ENCODE assay signal across 9 mouse cellular contexts in the genomic region with DNA sequence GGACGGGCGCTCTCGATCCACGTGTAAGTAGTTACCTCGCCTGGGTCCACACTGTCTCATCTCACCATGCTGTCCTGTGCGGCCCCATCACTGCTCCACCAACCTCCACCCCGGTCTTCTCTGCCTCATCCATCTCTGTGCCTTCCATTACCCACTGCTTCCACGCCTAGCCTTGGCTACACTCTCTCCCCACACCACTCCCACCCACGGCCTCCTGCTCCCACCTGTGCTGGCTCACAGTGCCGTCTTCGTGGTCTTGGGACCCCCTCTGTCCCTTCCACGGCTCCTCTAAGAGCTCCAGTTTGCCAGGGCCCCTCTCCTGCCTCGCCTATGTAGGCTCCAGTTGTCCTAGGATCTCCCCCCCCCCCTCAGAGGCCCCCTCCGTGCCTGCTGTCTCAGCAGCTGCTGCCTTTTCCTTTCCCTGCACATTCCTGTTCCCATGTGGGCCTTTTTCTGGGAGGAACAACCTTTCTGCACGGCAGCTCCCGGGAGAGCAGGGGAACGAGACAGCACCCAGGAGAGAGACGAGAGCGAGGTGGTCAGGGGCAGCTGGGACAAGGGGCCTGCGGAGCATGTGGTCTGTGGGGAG. TPM values are rescaled to one million over a fixed set of nuclear protein-coding genes. Genes with fewer than 3 reads are reported as not detected.
DNase-seq lines count a peak whose midpoint lies in the region; ATAC-seq and TF ChIP-seq lines count a peak whose summit lies in the region.
"Had no signal": no experiment of that assay in that cellular context is flagged by ENCODE, and none has a peak within 500 bp of the region (broad histone marks: within the 10 kb centered on the region; RNA-seq: fewer than 3 reads in every experiment).

No protein-coding gene starts in this region.

- peak overlapping the region; percentile 38 for H3K4me3 ChIP-seq in cerebellum, adult 2 months (replicated peaks; ENCODE audit: insufficient read depth, low read depth, low read length)
- H3K4me3 ChIP-seq in kidney, postnatal 0 days (replicated peaks; ENCODE audit: low read depth, low read length): no peak overlapping the region
- 0 out of 2 replicates have a peak overlapping the region, but pooled peaks have one; percentile 11 for H3K4me3 ChIP-seq in forebrain, postnatal 0 days (ENCODE audit: low read depth, low read length)
- H3K4me3 ChIP-seq in midbrain, postnatal 0 days (ENCODE audit: low read depth, low read length): no peak overlapping the region

- H3K4me1 ChIP-seq in cerebellum, adult 2 months (ENCODE audit: control insufficient read depth, insufficient read depth, low read length): peaks cover 66% of the 10 kb centered on the region
- H3K4me1 ChIP-seq in kidney, postnatal 0 days (replicated peaks; ENCODE audit: insufficient read depth, low read length): peaks cover 22% of the 10 kb centered on the region
- H3K4me1 ChIP-seq in forebrain, postnatal 0 days (ENCODE audit: insufficient read depth): peaks cover 14% of the 10 kb centered on the region
- peaks cover 42% of the 10 kb centered on the region for H3K4me1 ChIP-seq in midbrain, postnatal 0 days (ENCODE audit: insufficient read depth, low read length)

- no peak for TF ChIP-seq CTCF in cerebellum, adult 2 months (IDR thresholded peaks at IDR 0.05; ENCODE audit: borderline replicate concordance, insufficient read depth, low read depth, low read length)
- no peak for TF ChIP-seq CTCF in kidney, postnatal 0 days (IDR thresholded peaks at IDR 0.05; ENCODE audit: low read depth)
- TF ChIP-seq CTCF in forebrain, postnatal 0 days (IDR thresholded peaks at IDR 0.05; ENCODE audit: low read depth): no peak
- TF ChIP-seq CTCF in midbrain, postnatal 0 days (IDR thresholded peaks at IDR 0.05): no peak

- H3K36me3 ChIP-seq in kidney, postnatal 0 days (ENCODE audit: insufficient read depth, low read length): no peaks in the 10 kb centered on the region
- H3K36me3 ChIP-seq in forebrain, postnatal 0 days (ENCODE audit: insufficient read depth): no peaks in the 10 kb centered on the region
- peaks cover 3% of the 10 kb centered on the region; the same call in 1 of the 2 replicates for H3K36me3 ChIP-seq in midbrain, postnatal 0 days (ENCODE audit: insufficient read depth, low read length)

- no peak overlapping the region for H3K9ac ChIP-seq in kidney, postnatal 0 days (ENCODE audit: low read depth, low read length)
- peak overlapping the region; percentile 28 for H3K9ac ChIP-seq in forebrain, postnatal 0 days
- H3K9ac ChIP-seq in midbrain, postnatal 0 days (replicated peaks; ENCODE audit: low read length, poor library complexity, severe bottlenecking): peak overlapping the region; percentile 42; the same call in 1 of the 2 replicates

- no peaks in the 10 kb centered on the region for H3K27me3 ChIP-seq in cerebellum, adult 2 months (ENCODE audit: control insufficient read depth, insufficient read depth, low read length)
- no peaks in the 10 kb centered on the region for H3K27me3 ChIP-seq in kidney, postnatal 0 days (ENCODE audit: insufficient read depth, low read length)
- H3K27me3 ChIP-seq in forebrain, postnatal 0 days (ENCODE audit: insufficient read depth, low read length): peaks cover 16% of the 10 kb centered on the region; the same call in 1 of the 2 replicates
- H3K27me3 ChIP-seq in midbrain, postnatal 0 days (ENCODE audit: insufficient read depth, low read length): peaks cover 11% of the 10 kb centered on the region; the same call in 1 of the 2 replicates

- no peak for ATAC-seq in cerebellum, adult (ENCODE audit: insufficient number of reproducible peaks, low FRiP score, low TSS enrichment)
- no peak for ATAC-seq in kidney, postnatal 0 days (replicated peaks; ENCODE audit: low FRiP score, low read depth)
- no peak for ATAC-seq in forebrain, postnatal 0 days
- no peak for ATAC-seq in midbrain, postnatal 0 days (ENCODE audit: low FRiP score)
- ATAC-seq: Patski had no signal

- TF ChIP-seq POLR2A in cerebellum, adult 2 months (IDR thresholded peaks at IDR 0.05; ENCODE audit: borderline replicate concordance, insufficient read depth, low read length): no peak

- 36% methylated on average over 20 of the region's 20 CpGs for WGBS in cerebellum, adult 2 months
- 67% methylated on average over 20 of the region's 20 CpGs for WGBS in kidney, postnatal 0 days
- 71% methylated on average over 20 of the region's 20 CpGs for WGBS in forebrain, postnatal 0 days
- 65% methylated on average over 20 of the region's 20 CpGs for WGBS in midbrain, postnatal 0 days

- H3K4me2 ChIP-seq in kidney, postnatal 0 days (ENCODE audit: low read length): peak overlapping the region; percentile 11; the same call in 1 of the 2 replicates
- H3K4me2 ChIP-seq in forebrain, postnatal 0 days (ENCODE audit: low read depth): peak overlapping the region; percentile 39
- H3K4me2 ChIP-seq in midbrain, postnatal 0 days (ENCODE audit: low read depth, low read length, poor library complexity, severe bottlenecking): peak overlapping the region; percentile 36

- peak in 1 of 2 experiments; percentile 55 for DNase-seq in cerebellum, adult 2 months
- no peak for DNase-seq in kidney, postnatal 0 days (ENCODE audit: low spot score)
- DNase-seq in kidney, postnatal 14 days: no peak
- no peak for DNase-seq in forebrain, postnatal 0 days
- DNase-seq in midbrain, postnatal 0 days (ENCODE audit: low spot score): no peak
- no peak for DNase-seq in spleen, adult 12 weeks (ENCODE audit: low spot score)
- no peak for DNase-seq in urinary bladder, postnatal 14 days (ENCODE audit: low spot score)

- no peaks in the 10 kb centered on the region for H3K9me3 ChIP-seq in kidney, postnatal 0 days (replicated peaks; ENCODE audit: low read length)
- no peaks in the 10 kb centered on the region for H3K9me3 ChIP-seq in forebrain, postnatal 0 days (ENCODE audit: low read length)
- no peaks in the 10 kb centered on the region for H3K9me3 ChIP-seq in midbrain, postnatal 0 days (ENCODE audit: low read length)

- H3K27ac ChIP-seq in cerebellum, adult 2 months (ENCODE audit: insufficient read depth, low read length): peak overlapping the region; percentile 36
- H3K27ac ChIP-seq in kidney, postnatal 0 days: no peak overlapping the region
- H3K27ac ChIP-seq in forebrain, postnatal 0 days (ENCODE audit: low read depth, low read length): peak overlapping the region; percentile 57; the same call in 1 of the 2 replicates
- H3K27ac ChIP-seq in midbrain, postnatal 0 days (ENCODE audit: low read depth, low read length): 0 out of 2 replicates have a peak overlapping the region, but pooled peaks have one; percentile 47

RNA-seq across cellular contexts. Expression of gene Speg, which starts 10.1 kb away (rescaled TPM):
- 122 and 143 TPM in 2 replicates for polyA plus RNA-seq in cerebellum, adult 2 months (2012; rRNA removed)
- polyA plus RNA-seq in kidney, postnatal 0 days (2015; fragmentation: Nextera tagmentation; extraction: Ambion mirVana): 40.1 and 44.3 TPM in 2 replicates
- 44.4 and 56.3 TPM in 2 replicates for total RNA-seq in forebrain, postnatal 0 days (2014; rRNA removed)
- polyA plus RNA-seq in forebrain, postnatal 0 days (2015; fragmentation: Nextera tagmentation; extraction: Ambion mirVana): 17.8 and 20.6 TPM in 2 replicates
- total RNA-seq in midbrain, postnatal 0 days (2014; rRNA removed): 62.9 and 70.6 TPM in 2 replicates
- polyA plus RNA-seq in midbrain, postnatal 0 days (2015; fragmentation: Nextera tagmentation; extraction: Ambion mirVana): 22.0 and 23.7 TPM in 2 replicates

RNA-seq across cellular contexts. Expression of gene Des, which starts 25.1 kb away (rescaled TPM):
- polyA plus RNA-seq in cerebellum, adult 2 months (2012; rRNA removed): 2.0 and 2.1 TPM in 2 replicates
- polyA plus RNA-seq in kidney, postnatal 0 days (2015; fragmentation: Nextera tagmentation; extraction: Ambion mirVana): 18.6 and 19.1 TPM in 2 replicates
- 1.0 and 1.4 TPM in 2 replicates for total RNA-seq in forebrain, postnatal 0 days (2014; rRNA removed)
- 1.2 TPM in 2 replicates for polyA plus RNA-seq in forebrain, postnatal 0 days (2015; fragmentation: Nextera tagmentation; extraction: Ambion mirVana)
- total RNA-seq in midbrain, postnatal 0 days (2014; rRNA removed): 1.9 and 2.6 TPM in 2 replicates
- 1.4 and 1.6 TPM in 2 replicates for polyA plus RNA-seq in midbrain, postnatal 0 days (2015; fragmentation: Nextera tagmentation; extraction: Ambion mirVana)

RNA-seq across cellular contexts. Expression of gene Gmppa, which starts 50.5 kb away (rescaled TPM):
- polyA plus RNA-seq in cerebellum, adult 2 months (2012; rRNA removed): 155 and 187 TPM in 2 replicates
- 69.5 and 72.5 TPM in 2 replicates for polyA plus RNA-seq in kidney, postnatal 0 days (2015; fragmentation: Nextera tagmentation; extraction: Ambion mirVana)
- 57.3 and 68.3 TPM in 2 replicates for total RNA-seq in forebrain, postnatal 0 days (2014; rRNA removed)
- polyA plus RNA-seq in forebrain, postnatal 0 days (2015; fragmentation: Nextera tagmentation; extraction: Ambion mirVana): 64.0 and 64.9 TPM in 2 replicates
- total RNA-seq in midbrain, postnatal 0 days (2014; rRNA removed): 77.1 and 94.9 TPM in 2 replicates
- polyA plus RNA-seq in midbrain, postnatal 0 days (2015; fragmentation: Nextera tagmentation; extraction: Ambion mirVana): 67.4 and 76.1 TPM in 2 replicates

Comparison
In these comparisons a context has a peak if more than half of its experiments do, and no peak if none do; other contexts are left out.
1. H3K4me3 ChIP-seq: peak in cerebellum, adult 2 months (single experiment) and forebrain, postnatal 0 days (single experiment); none in kidney, postnatal 0 days (single experiment) and midbrain, postnatal 0 days (single experiment).
2. Peak in every context shown above with its lines, with median percentiles within 50 percentile points of each other: H3K4me2 ChIP-seq.